Mouse (Mus musculus): Measurements from ENCODE around the gene Dpp6. TPM values are rescaled to one million over a fixed set of nuclear protein-coding genes. Genes with fewer than 3 reads are reported as not detected.

Dpp6 gene
- polyA plus RNA-seq, 1 experiment from 2014 or later: 0.22 TPM

- Histone ChIP-seq H3K27ac (ENCODE audit: low read depth) (no peak overlapping the region), H3K27me3 (ENCODE audit: insufficient read depth, low read length) (no peaks in the 10 kb centered on the region), H3K4me1 (ENCODE audit: insufficient read depth) (no peaks in the 10 kb centered on the region), H3K4me3 (ENCODE audit: low read depth, low read length) (no peak overlapping the region), H3K9me3 (ENCODE audit: low read depth, low read length) (no peaks in the 10 kb centered on the region), H3K36me3 (ENCODE audit: insufficient read depth) (no peaks in the 10 kb centered on the region), H3K4me2 (no peak overlapping the region), H3K9ac (no peak overlapping the region)
- no peak for TF ChIP-seq CTCF (IDR thresholded peaks at IDR 0.05; ENCODE audit: low read depth)
- ATAC-seq (ENCODE audit: insufficient read depth) (no peak), DNase-seq (no peak)
- WGBS: 85% methylated on average over 1 of the region's 1 CpGs
Measured at GRCm38 (mm10) chr5:26887496-26887895, 70.5 kb downstream of the Dpp6 start.

- Histone ChIP-seq H3K4me2 (no peak overlapping the region), H3K9me3 (ENCODE audit: low read depth, low read length) (no peaks in the 10 kb centered on the region), H3K27ac (ENCODE audit: low read depth) (no peak overlapping the region), H3K4me3 (ENCODE audit: low read depth, low read length) (no peak overlapping the region), H3K9ac (no peak overlapping the region), H3K4me1 (ENCODE audit: insufficient read depth) (no peaks in the 10 kb centered on the region), H3K36me3 (ENCODE audit: insufficient read depth) (no peaks in the 10 kb centered on the region), H3K27me3 (ENCODE audit: insufficient read depth, low read length) (no peaks in the 10 kb centered on the region)
- no peak for TF ChIP-seq CTCF (IDR thresholded peaks at IDR 0.05; ENCODE audit: low read depth)
- 66% methylated on average over 4 of the region's 4 CpGs for WGBS
- ATAC-seq (ENCODE audit: insufficient read depth): no peak
- DNase-seq: no peak
Measured at GRCm38 (mm10) chr5:26888080-26888479, 71.1 kb downstream of the Dpp6 start.

- ATAC-seq (ENCODE audit: insufficient read depth) (no peak), DNase-seq (peak; percentile 62)
- 21% methylated on average over 3 of the region's 3 CpGs for WGBS
Measured at GRCm38 (mm10) chr5:26894346-26894745, 77.3 kb downstream of the Dpp6 start.

GRCm38 (mm10) chr5:26903786-26904185 is 86.8 kb downstream of the Dpp6 start:
- Histone ChIP-seq H3K9ac (no peak overlapping the region), H3K9me3 (ENCODE audit: low read depth, low read length) (no peaks in the 10 kb centered on the region), H3K4me3 (ENCODE audit: low read depth, low read length) (no peak overlapping the region), H3K36me3 (ENCODE audit: insufficient read depth) (no peaks in the 10 kb centered on the region), H3K27ac (ENCODE audit: low read depth) (no peak overlapping the region), H3K27me3 (ENCODE audit: insufficient read depth, low read length) (peaks cover 4% of the 10 kb centered on the region; the same call in 1 of the 2 replicates), H3K4me2 (peak overlapping the region; percentile 60), H3K4me1 (ENCODE audit: insufficient read depth) (no peaks in the 10 kb centered on the region)
- ATAC-seq (ENCODE audit: insufficient read depth) (peak; percentile 37), DNase-seq (peak; percentile 15)
- 0 out of 2 replicates have a peak, but pooled peaks have one; percentile 20 for TF ChIP-seq CTCF (IDR thresholded peaks at IDR 0.05; ENCODE audit: low read depth)
- 9% methylated on average over 9 of the region's 9 CpGs for WGBS

More at GRCm38 (mm10) chr5:26894346-26894745, 77.3 kb downstream of the Dpp6 start:
- Histone ChIP-seq H3K36me3 (ENCODE audit: insufficient read depth) (no peaks in the 10 kb centered on the region), H3K9me3 (ENCODE audit: low read depth, low read length) (no peaks in the 10 kb centered on the region), H3K9ac (no peak overlapping the region), H3K4me2 (no peak overlapping the region), H3K4me1 (ENCODE audit: insufficient read depth) (no peaks in the 10 kb centered on the region), H3K27ac (ENCODE audit: low read depth) (no peak overlapping the region), H3K4me3 (ENCODE audit: low read depth, low read length) (no peak overlapping the region), H3K27me3 (ENCODE audit: insufficient read depth, low read length) (no peaks in the 10 kb centered on the region)
- no peak for TF ChIP-seq CTCF (IDR thresholded peaks at IDR 0.05; ENCODE audit: low read depth)

- peak overlapping the region; percentile 60 for H3K4me2 ChIP-seq
- peak; percentile 96 for ATAC-seq (ENCODE audit: insufficient read depth)
Measured at GRCm38 (mm10) chr5:26904324-26905041, 87.5 kb downstream of the Dpp6 start.

GRCm38 (mm10) chr5:26907151-26907550 is 90.1 kb downstream of the Dpp6 start:
- no peaks in the 10 kb centered on the region for H3K4me1 ChIP-seq (ENCODE audit: insufficient read depth)
- peaks cover 4% of the 10 kb centered on the region; the same call in 1 of the 2 replicates for H3K27me3 ChIP-seq (ENCODE audit: insufficient read depth, low read length)
- ATAC-seq (ENCODE audit: insufficient read depth): no peak
- H3K36me3 ChIP-seq (ENCODE audit: insufficient read depth): no peaks in the 10 kb centered on the region
- no peak overlapping the region for H3K4me3 ChIP-seq (ENCODE audit: low read depth, low read length)
- WGBS: 67% methylated on average over 7 of the region's 7 CpGs
- H3K9ac ChIP-seq: no peak overlapping the region
- H3K9me3 ChIP-seq (ENCODE audit: low read depth, low read length): no peaks in the 10 kb centered on the region
- no peak overlapping the region for H3K27ac ChIP-seq (ENCODE audit: low read depth)
- H3K4me2 ChIP-seq: no peak overlapping the region
- no peak for TF ChIP-seq CTCF (IDR thresholded peaks at IDR 0.05; ENCODE audit: low read depth)
- DNase-seq: no peak

More at GRCm38 (mm10) chr5:26904324-26905041, 87.5 kb downstream of the Dpp6 start:
- peaks cover 4% of the 10 kb centered on the region; the same call in 1 of the 2 replicates for H3K27me3 ChIP-seq (ENCODE audit: insufficient read depth, low read length)
- H3K4me3 ChIP-seq (ENCODE audit: low read depth, low read length): peak overlapping the region; percentile 24
- peak overlapping the region; percentile 29 for H3K9ac ChIP-seq
- H3K9me3 ChIP-seq (ENCODE audit: low read depth, low read length): no peaks in the 10 kb centered on the region
- under 1% methylated on average over 32 of the region's 32 CpGs for WGBS
- no peak overlapping the region for H3K27ac ChIP-seq (ENCODE audit: low read depth)
- no peak for TF ChIP-seq CTCF (IDR thresholded peaks at IDR 0.05; ENCODE audit: low read depth)
- peak; percentile 69 for DNase-seq
- H3K4me1 ChIP-seq (ENCODE audit: insufficient read depth): no peaks in the 10 kb centered on the region
- H3K36me3 ChIP-seq (ENCODE audit: insufficient read depth): no peaks in the 10 kb centered on the region

GRCm38 (mm10) chr5:26908612-26909011 is 91.6 kb downstream of the Dpp6 start:
- DNase-seq (no peak), ATAC-seq (ENCODE audit: insufficient read depth) (no peak)
- H3K4me1 ChIP-seq (ENCODE audit: insufficient read depth): no peaks in the 10 kb centered on the region
- H3K36me3 ChIP-seq (ENCODE audit: insufficient read depth): no peaks in the 10 kb centered on the region
- no peak for TF ChIP-seq CTCF (IDR thresholded peaks at IDR 0.05; ENCODE audit: low read depth)
- H3K9ac ChIP-seq: no peak overlapping the region
- H3K4me2 ChIP-seq: no peak overlapping the region
- no peaks in the 10 kb centered on the region for H3K9me3 ChIP-seq (ENCODE audit: low read depth, low read length)
- H3K27me3 ChIP-seq (ENCODE audit: insufficient read depth, low read length): peaks cover 4% of the 10 kb centered on the region; the same call in 1 of the 2 replicates
- H3K4me3 ChIP-seq (ENCODE audit: low read depth, low read length): no peak overlapping the region
- whole genome bisulfite sequencing: 51% methylated on average over 4 of the region's 4 CpGs
- H3K27ac ChIP-seq (ENCODE audit: low read depth): no peak overlapping the region
